Mouse (Mus musculus) ES-CJ7 (cell line): Measurements from ENCODE around the gene Cd8b1.

Experiments used
- DNase-seq: peaks from one replicate; pipeline ENCODE4 v3.0.0; 2011; ENCODE audit warnings: low read depth, low spot score

Gene Cd8b1

GRCm38 (mm10) chr6:71351201-71351600, 28.6 kb downstream of the Cd8b1 start:
- DNase-seq: no peak

GRCm38 (mm10) chr6:71352201-71352600, 29.6 kb downstream of the Cd8b1 start:
- DNase-seq: no peak

GRCm38 (mm10) chr6:71352866-71353427, 30.4 kb downstream of the Cd8b1 start:
- DNase-seq: no peak

DNA sequence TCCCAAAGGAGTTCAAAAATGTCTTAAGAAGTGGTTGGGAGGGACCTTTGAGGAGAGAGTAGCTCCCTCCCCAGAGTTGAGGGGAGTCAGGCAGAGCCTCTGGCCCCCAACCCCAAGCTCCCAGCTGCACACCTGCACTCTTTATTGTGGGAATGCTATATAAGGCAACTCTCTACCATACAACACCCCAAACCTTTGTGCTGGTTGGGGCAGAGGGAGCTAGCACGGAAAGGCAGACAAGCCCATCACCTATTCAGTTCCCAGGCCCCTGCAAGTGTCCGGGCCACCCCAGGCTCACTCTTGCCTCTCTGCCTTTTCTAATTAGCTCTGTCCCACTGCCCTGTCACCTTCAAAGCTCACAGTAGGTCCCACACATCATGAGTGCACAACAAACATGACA, 31.1 kb downstream of the Cd8b1 start:
- DNase-seq: no peak

- no peak for DNase-seq
These were observed 34.9 kb downstream of the Cd8b1 start for GRCm38 (mm10) chr6:71357493-71357892.

GRCm38 (mm10) chr6:71360221-71360620, 37.6 kb downstream of the Cd8b1 start:
- DNase-seq: no peak

DNA sequence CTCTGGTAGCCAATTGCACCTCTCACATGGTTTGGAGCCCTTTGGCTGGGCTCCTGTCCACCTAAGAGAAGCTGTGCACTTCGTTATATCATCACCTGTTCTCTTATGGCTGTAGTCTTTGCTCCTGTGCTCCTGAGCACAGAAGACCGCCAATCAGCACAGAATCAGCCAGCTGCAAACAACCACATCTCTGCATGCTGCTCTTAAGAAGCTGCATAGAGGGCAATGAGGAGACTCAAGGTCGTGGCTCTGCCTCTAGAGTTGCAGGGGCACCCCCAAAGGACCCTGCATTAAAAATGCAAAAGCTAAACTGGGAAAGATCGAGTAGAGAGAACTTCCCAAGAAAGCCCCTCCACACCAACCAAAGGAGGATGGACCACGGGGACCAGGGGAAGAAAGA, 38.2 kb downstream of the Cd8b1 start:
- no peak for DNase-seq

DNA sequence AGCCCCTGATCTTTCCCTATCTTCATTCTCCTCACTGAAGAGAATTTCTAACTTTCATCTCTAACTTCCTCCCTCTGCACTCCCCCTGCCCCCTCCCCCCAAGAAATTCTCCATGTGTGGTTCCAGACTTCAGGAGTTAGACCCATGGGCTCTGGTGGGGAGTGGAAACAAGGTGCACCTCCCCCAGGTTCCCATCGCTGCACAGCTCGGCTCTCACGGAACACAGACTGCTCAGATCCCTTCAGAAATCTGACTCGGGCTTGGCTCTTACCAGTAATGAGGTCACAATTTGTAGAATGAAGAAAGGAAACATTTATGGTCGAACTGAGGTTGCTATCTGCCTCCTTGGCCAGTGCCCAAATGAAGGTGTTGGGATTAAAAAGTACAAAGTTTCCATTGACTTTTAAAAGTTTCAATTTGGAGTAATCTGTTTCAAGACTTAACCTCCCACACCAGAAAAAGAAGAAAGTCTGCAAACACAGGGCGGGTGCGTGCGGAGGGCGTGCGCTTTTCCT, 38.6 kb downstream of the Cd8b1 start:
- no peak for DNase-seq

GRCm38 (mm10) chr6:71363995-71364394, 41.4 kb downstream of the Cd8b1 start:
- no peak for DNase-seq

GRCm38 (mm10) chr6:71369416-71369815, 46.8 kb downstream of the Cd8b1 start:
- no peak for DNase-seq

DNA sequence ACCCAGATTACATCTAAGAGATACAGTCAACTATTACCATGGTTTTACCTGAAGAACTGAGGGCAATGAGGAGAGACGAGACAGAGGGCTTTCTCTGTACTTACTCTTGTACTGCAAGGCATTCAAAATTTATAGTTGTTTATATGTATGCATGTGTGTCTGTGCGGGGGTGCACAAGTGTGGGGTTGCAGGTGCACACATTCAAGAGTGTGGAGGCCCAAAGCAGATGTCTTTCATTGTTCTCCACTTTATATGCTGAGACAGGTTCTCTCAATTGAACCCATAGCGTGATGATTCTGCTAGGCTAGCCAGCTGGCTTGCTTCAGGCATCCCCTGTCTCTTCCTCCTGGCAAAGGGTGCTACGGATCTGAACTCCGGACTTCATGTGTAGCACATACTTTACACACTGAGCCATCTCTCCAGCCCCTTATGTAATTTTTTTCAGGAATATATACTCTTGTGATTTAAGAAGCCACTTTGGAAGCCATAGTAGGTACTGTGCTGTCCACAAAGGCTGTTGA, 48.6 kb downstream of the Cd8b1 start:
- DNase-seq: no peak

- no peak for DNase-seq
These were observed 49.6 kb downstream of the Cd8b1 start for GRCm38 (mm10) chr6:71372041-71372720.

DNA sequence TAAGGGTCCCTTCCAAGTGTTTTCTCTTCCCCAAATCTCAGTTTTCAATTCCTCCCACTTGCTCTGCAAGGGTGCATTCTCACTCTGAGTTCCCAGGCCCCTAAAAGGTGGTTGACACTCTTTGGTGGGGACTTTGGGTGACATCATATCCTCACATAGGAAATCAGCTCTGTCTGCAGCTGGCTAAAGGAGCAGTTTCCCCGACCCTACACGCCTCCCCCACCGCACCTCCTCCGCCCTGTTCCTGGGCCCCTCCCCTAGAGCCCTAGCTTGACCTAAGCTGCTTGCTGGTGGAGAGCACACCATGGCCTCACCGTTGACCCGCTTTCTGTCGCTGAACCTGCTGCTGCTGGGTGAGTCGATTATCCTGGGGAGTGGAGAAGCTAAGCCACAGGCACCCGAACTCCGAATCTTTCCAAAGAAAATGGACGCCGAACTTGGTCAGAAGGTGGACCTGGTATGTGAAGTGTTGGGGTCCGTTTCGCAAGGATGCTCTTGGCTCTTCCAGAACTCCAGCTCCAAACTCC, 50.7 kb downstream of the Cd8b1 start, which contains the start of gene Cd8a:
Gene Cd8a (plus strand): TSS at position 179 of the 527 bp plus-strand sequence.
- DNase-seq: no peak

GRCm38 (mm10) chr6:71374311-71374829, 51.8 kb downstream of the Cd8b1 start:
- no peak for DNase-seq

DNA sequence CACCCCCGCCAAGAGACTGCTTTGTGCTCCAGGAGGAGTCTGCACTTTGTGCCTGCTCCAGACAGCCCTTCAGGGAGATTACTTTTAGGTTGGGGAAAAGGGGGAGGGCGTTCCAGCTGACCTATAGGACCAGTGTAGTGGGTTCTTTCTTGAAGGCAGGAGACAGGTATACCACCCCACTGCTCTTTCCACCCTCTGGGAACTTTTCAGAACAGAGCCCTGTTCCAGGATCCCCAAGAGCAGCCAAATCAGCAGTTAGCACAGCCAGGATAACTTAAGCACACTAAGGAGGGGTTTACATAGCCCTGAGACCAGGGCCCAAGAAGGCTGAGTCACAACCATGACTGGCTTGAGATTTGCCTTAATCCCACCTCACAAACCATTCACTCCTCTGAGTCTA, 52.3 kb downstream of the Cd8b1 start:
- DNase-seq: no peak

DNA sequence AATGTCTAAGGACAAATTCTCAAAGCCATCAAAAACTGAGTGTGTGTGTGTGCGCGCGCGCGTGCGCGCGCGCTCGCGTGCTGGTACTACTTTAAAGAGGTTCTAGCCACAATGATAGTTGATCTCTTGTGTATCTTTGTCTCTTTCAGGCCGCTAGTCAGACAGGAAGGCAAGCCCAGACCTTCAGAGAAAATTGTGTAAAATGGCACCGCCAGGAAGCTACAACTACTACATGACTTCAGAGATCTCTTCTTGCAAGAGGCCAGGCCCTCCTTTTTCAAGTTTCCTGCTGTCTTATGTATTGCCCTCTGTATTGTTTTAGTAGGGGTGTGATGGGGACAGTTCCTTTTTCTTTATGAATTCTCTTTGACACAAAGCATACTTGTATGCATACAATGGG, 54.1 kb downstream of the Cd8b1 start:
- DNase-seq: no peak

DNA sequence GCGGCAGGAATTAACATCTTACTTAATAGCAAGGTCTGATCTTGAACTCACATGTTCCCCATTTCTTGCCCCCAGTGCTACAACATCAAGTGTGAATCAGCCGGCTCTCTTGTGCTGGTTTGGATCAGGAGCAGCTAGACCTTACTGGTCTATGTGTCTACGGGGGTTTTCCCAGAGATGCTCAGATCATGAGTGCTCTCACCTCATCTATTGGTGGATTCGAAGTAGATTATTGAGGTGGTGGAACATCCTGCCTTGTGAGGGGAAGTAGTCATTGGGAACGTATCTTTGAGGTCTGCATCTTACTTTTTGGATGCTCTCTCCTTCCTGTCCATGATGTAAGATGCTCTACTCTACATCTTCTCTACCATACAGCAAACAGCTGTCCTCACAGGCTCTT, 59.1 kb downstream of the Cd8b1 start:
- DNase-seq: no peak
